Mouse (Mus musculus) kidney, postnatal 0 days (tissue): ENCODE measurements at regions not wholly inside any gene's neighbourhood (a gene's known extent, or its start where the extent isn't known, plus 50 kb on each side); places are given as distances from the start of the nearest gene placed in this dataset.
A peak's percentile ranks its signal among the peaks of the same experiment; 100 is the strongest.

ENCODE experiments used
- ATAC-seq: fragments of 200-750 bp; cut with Nextera tagmentation; replicated peaks from 2 replicates; pipeline ENCODE4 v1.8.0; 2017; ENCODE audit warnings: low read depth, moderate number of reproducible peaks, moderate TSS enrichment, moderate library complexity; ENCODE audit not compliant: low FRiP score
- DNase-seq: peaks from one replicate; pipeline ENCODE4 v3.0.0-alpha.2; 2016; ENCODE audit warnings: low spot score
- H3K27ac ChIP-seq: fragments of 300-500 bp; sonication (generic); 2 replicates; pipeline ENCODE4 v1.5.1; 2014; ENCODE audit warnings: mild to moderate bottlenecking
- H3K27me3 ChIP-seq: fragments of 300-500 bp; sonication (generic); 2 replicates; pipeline ENCODE4 v1.6.1; 2014; ENCODE audit warnings: low read length, mixed read lengths; ENCODE audit not compliant: insufficient read depth
- H3K36me3 ChIP-seq: fragments of 300-500 bp; sonication (generic); 2 replicates; pipeline ENCODE4 v1.6.1; 2014; ENCODE audit warnings: low read length, mixed read lengths; ENCODE audit not compliant: insufficient read depth
- H3K4me1 ChIP-seq: fragments of 300-500 bp; sonication (generic); replicated peaks from 2 replicates; pipeline ENCODE4 v1.6.1; 2014; ENCODE audit warnings: antibody characterized with exemption, low read length, mixed read lengths; ENCODE audit not compliant: insufficient read depth
- H3K4me2 ChIP-seq: fragments of 300-500 bp; sonication (generic); 2 replicates; pipeline ENCODE4 v1.6.1; 2014; ENCODE audit warnings: mild to moderate bottlenecking, low read length, moderate library complexity, mixed read lengths
- H3K4me3 ChIP-seq: fragments of 300-500 bp; sonication (generic); replicated peaks from 2 replicates; pipeline ENCODE4 v1.5.1; 2014; ENCODE audit warnings: low read depth, low read length
- H3K9ac ChIP-seq: fragments of 300-500 bp; sonication (generic); 2 replicates; pipeline ENCODE4 v1.6.1; 2014; ENCODE audit warnings: low read depth, low read length
- H3K9me3 ChIP-seq: fragments of 300-500 bp; sonication (generic); replicated peaks from 2 replicates; pipeline ENCODE4 v1.6.1; 2016; ENCODE audit warnings: low read length, inconsistent platforms, mixed read lengths
- CTCF ChIP-seq: IDR thresholded peaks from 2 replicates; pipeline ENCODE4 v1.5.1; 2016; ENCODE audit warnings: antibody characterized with exemption, low read depth, mild to moderate bottlenecking, moderate library complexity
- WGBS: fragments of 180-500 bp; shearing (Covaris S2); extraction: QIAGEN DNeasy Blood & Tissue Kit; methylation state at CpG from one replicate; pipeline ENCODE4 v1.1.7; 2014; 5-methylcytosine and 5-hydroxymethylcytosine counted together

GRCm38 (mm10) chr1:151079614-151080360 lies 86.6 kb upstream of the Hmcn1 start:
- H3K27ac ChIP-seq = no peak overlapping the region

GRCm38 (mm10) chr1:151080510-151080980 lies 87.3 kb upstream of the Hmcn1 start:
- Histone ChIP-seq H3K27me3 (no peaks in the 10 kb centered on the region), H3K27ac (peak overlapping the region; percentile 33; the same call in 1 of the 2 replicates), H3K9ac (no peak overlapping the region), H3K4me2 (no peak overlapping the region), H3K36me3 (no peaks in the 10 kb centered on the region), H3K4me1 (no peaks in the 10 kb centered on the region), H3K9me3 (no peaks in the 10 kb centered on the region), H3K4me3 (no peak overlapping the region)
- DNase-seq (peak; percentile 85), ATAC-seq (no peak)
- WGBS = 30% methylated on average over 9 of the region's 9 CpGs
- TF ChIP-seq CTCF = 0 out of 2 replicates have a peak, but pooled peaks have one; percentile 1

More at GRCm38 (mm10) chr1:151079614-151080360, 86.6 kb upstream of the Hmcn1 start:
- DNase-seq = no peak
- 66% methylated on average over 15 of the region's 15 CpGs for WGBS
- H3K9ac ChIP-seq = no peak overlapping the region
- H3K27me3 ChIP-seq = no peaks in the 10 kb centered on the region
- H3K4me1 ChIP-seq = no peaks in the 10 kb centered on the region
- no peaks in the 10 kb centered on the region for H3K9me3 ChIP-seq
- H3K36me3 ChIP-seq = no peaks in the 10 kb centered on the region
- no peak for ATAC-seq
- H3K4me2 ChIP-seq = no peak overlapping the region
- no peak overlapping the region for H3K4me3 ChIP-seq
- no peak for TF ChIP-seq CTCF

- Histone ChIP-seq H3K4me3 (no peak overlapping the region), H3K27me3 (no peaks in the 10 kb centered on the region), H3K27ac (no peak overlapping the region), H3K4me1 (no peaks in the 10 kb centered on the region; the same call in 1 of the 2 replicates), H3K4me2 (no peak overlapping the region), H3K36me3 (no peaks in the 10 kb centered on the region), H3K9me3 (no peaks in the 10 kb centered on the region), H3K9ac (no peak overlapping the region)
- WGBS = 83% methylated on average over 5 of the region's 5 CpGs
- ATAC-seq (no peak), DNase-seq (no peak)
- no peak for TF ChIP-seq CTCF
Observed at GRCm38 (mm10) chr1:151082510-151083033, 89.3 kb upstream of the Hmcn1 start.

- ATAC-seq (no peak), DNase-seq (no peak)
Observed at GRCm38 (mm10) chr1:151083806-151084205, 90.6 kb upstream of the Hmcn1 start.

GRCm38 (mm10) chr1:151086111-151086859 lies 93.0 kb upstream of the Hmcn1 start:
- H3K4me1 ChIP-seq = no peaks in the 10 kb centered on the region; the same call in 1 of the 2 replicates
- no peak for DNase-seq
- H3K36me3 ChIP-seq = no peaks in the 10 kb centered on the region
- peak overlapping the region; percentile 3; the same call in 1 of the 2 replicates for H3K4me2 ChIP-seq
- WGBS = 58% methylated on average over 22 of the region's 22 CpGs
- H3K9ac ChIP-seq = no peak overlapping the region
- no peak overlapping the region for H3K4me3 ChIP-seq
- no peaks in the 10 kb centered on the region for H3K27me3 ChIP-seq
- H3K9me3 ChIP-seq = no peaks in the 10 kb centered on the region
- ATAC-seq = 0 out of 2 replicates have a peak, but pooled peaks have one; percentile 25
- TF ChIP-seq CTCF = no peak
- no peak overlapping the region for H3K27ac ChIP-seq

More at GRCm38 (mm10) chr1:151083806-151084205, 90.6 kb upstream of the Hmcn1 start:
- Histone ChIP-seq H3K4me2 (no peak overlapping the region), H3K27ac (no peak overlapping the region), H3K4me1 (no peaks in the 10 kb centered on the region; the same call in 1 of the 2 replicates), H3K27me3 (no peaks in the 10 kb centered on the region), H3K36me3 (no peaks in the 10 kb centered on the region), H3K9me3 (no peaks in the 10 kb centered on the region), H3K9ac (no peak overlapping the region), H3K4me3 (no peak overlapping the region)
- WGBS = 95% methylated on average over 2 of the region's 2 CpGs
- no peak for TF ChIP-seq CTCF

GRCm38 (mm10) chr1:151087151-151087660 lies 94.0 kb upstream of the Hmcn1 start:
- no peak overlapping the region for H3K4me3 ChIP-seq
- H3K36me3 ChIP-seq = no peaks in the 10 kb centered on the region
- no peak overlapping the region for H3K9ac ChIP-seq
- H3K27ac ChIP-seq = no peak overlapping the region
- TF ChIP-seq CTCF = no peak
- no peaks in the 10 kb centered on the region for H3K27me3 ChIP-seq
- H3K4me2 ChIP-seq = no peak overlapping the region
- WGBS = 74% methylated on average over 8 of the region's 8 CpGs
- no peaks in the 10 kb centered on the region for H3K9me3 ChIP-seq
- no peaks in the 10 kb centered on the region; the same call in 1 of the 2 replicates for H3K4me1 ChIP-seq
- DNase-seq (no peak), ATAC-seq (no peak)
